Mouse (Mus musculus): Measurements from ENCODE around the gene Ovca2. TPM values are rescaled to one million over a fixed set of nuclear protein-coding genes. Genes with fewer than 3 reads are reported as not detected.
A peak's percentile ranks its signal among the peaks of the same experiment; 100 is the strongest.

Gene Ovca2
- polyA plus RNA-seq, 1 experiment from 2014 or later = 31.5 TPM

DNA sequence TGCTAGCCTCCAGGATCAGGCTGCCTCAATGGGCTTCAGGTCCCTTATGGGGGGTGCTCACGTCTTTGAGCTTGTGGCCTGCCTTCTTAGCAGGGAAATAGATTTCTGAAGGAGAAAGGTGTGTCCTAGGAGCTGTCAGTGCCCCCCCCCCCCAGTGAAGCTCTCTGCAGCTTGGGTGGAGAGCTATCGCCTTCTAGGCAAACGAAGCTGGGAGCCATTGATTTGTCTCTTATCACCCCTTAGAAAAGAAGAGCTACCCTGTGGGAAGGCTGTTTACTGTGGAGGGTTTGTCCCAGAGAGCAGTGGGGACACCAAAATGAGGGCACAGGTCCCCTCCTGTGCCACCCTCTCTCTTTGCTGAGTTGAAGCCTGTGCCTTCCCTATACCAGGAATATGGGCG, 31.5 kb upstream of the Ovca2 start:
- no peak for ATAC-seq (ENCODE audit: insufficient number of reproducible peaks, insufficient read depth, low FRiP score, low TSS enrichment)
- Histone ChIP-seq H3K9ac (no peak overlapping the region; the same call in 1 of the 2 replicates), H3K36me3 (no peaks in the 10 kb centered on the region), H3K4me1 (peaks cover 25% of the 10 kb centered on the region), H3K4me2 (replicated peaks) (no peak overlapping the region), H3K9me3 (no peaks in the 10 kb centered on the region), H3K27me3 (peaks cover 5% of the 10 kb centered on the region; the same call in 1 of the 2 replicates), H3K4me3 (no peak overlapping the region), H3K27ac (no peak overlapping the region)
- WGBS = 65% methylated on average over 4 of the region's 4 CpGs

- Histone ChIP-seq H3K4me1 (peaks cover 23% of the 10 kb centered on the region), H3K9me3 (no peaks in the 10 kb centered on the region), H3K4me2 (replicated peaks) (no peak overlapping the region), H3K9ac (no peak overlapping the region), H3K27ac (no peak overlapping the region), H3K4me3 (no peak overlapping the region), H3K27me3 (peaks cover 3% of the 10 kb centered on the region; the same call in 1 of the 2 replicates), H3K36me3 (no peaks in the 10 kb centered on the region)
- ATAC-seq (ENCODE audit: insufficient number of reproducible peaks, insufficient read depth, low FRiP score, low TSS enrichment) = no peak
- WGBS = 65% methylated on average over 4 of the region's 4 CpGs
Observed at GRCm38 (mm10) chr11:75209363-75209762, 30.7 kb upstream of the Ovca2 start.

DNA sequence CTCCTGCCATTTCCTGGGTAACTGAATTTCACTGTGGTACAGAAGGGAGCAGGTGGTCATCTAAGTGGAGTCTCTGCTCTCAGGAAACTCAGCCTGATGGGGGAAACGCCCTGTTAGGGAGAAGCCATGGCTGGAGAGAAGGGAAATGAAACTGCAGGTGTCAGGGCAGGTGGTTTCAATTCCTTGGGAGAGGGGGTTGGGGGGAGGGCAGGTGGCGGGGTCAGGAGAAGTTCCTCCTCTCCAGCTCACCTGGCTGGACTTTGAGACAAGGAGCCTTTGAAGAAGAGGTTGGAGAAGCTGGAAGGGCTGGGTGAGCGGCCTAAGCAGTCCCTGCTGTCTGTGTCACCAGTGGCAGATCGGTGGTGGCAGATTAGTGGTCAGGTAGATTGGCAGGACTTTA, 27.7 kb upstream of the Ovca2 start:
- peaks cover 12% of the 10 kb centered on the region for H3K4me1 ChIP-seq
- no peak overlapping the region for H3K4me2 ChIP-seq (replicated peaks)
- H3K9me3 ChIP-seq = no peaks in the 10 kb centered on the region
- no peak overlapping the region for H3K9ac ChIP-seq
- no peaks in the 10 kb centered on the region for H3K36me3 ChIP-seq
- H3K4me3 ChIP-seq = no peak overlapping the region
- 78% methylated on average over 4 of the region's 4 CpGs for WGBS
- no peak overlapping the region for H3K27ac ChIP-seq
- ATAC-seq (ENCODE audit: insufficient number of reproducible peaks, insufficient read depth, low FRiP score, low TSS enrichment) = no peak
- H3K27me3 ChIP-seq = no peaks in the 10 kb centered on the region

DNA sequence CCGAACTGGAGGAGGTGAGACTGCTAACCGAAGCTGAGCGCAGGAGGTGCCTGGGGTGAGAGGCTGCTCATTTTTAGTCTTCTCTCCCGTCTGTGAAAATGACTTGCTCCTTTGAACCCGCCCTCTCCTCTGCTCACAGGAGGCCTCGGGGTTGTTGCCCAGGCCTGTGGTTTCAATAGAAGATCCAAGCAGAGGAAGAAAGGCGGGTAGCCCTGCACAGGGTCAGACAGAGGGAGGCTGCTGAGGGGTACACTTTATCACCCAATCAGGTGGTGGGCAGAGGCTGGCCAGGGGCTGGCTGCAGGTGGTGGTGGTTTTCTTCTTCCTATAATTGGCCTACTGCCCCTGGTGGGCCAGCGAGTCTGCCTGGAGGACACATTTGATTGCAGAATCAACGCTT, 25.8 kb upstream of the Ovca2 start:
- ATAC-seq (ENCODE audit: insufficient number of reproducible peaks, insufficient read depth, low FRiP score, low TSS enrichment) = no peak
- H3K4me2 ChIP-seq (replicated peaks) = no peak overlapping the region

DNA sequence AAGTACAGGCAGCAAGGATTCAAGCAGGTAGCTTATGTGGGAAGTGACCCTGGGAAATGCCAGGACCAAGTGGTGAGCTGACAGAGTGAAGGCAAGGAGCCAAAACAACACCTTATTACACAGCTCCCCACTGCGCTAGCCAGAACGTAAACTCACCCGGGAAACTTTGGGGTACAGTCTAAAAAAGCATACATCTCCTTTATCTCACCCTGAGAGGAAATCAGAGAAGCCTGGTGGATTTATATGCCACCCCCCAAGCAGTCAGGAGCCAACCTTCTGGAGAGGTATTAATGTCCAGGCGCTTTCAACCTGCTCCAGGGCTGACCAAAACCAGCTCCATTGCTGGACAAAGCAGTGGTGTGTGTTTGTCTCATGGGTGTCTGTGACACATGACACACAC, 25.3 kb upstream of the Ovca2 start:
- ATAC-seq (ENCODE audit: insufficient number of reproducible peaks, insufficient read depth, low FRiP score, low TSS enrichment) = no peak
- Histone ChIP-seq H3K4me2 (replicated peaks) (no peak overlapping the region), H3K4me3 (no peak overlapping the region), H3K27ac (no peak overlapping the region), H3K27me3 (peaks cover 6% of the 10 kb centered on the region; the same call in 1 of the 2 replicates), H3K9ac (no peak overlapping the region), H3K4me1 (peaks cover 6% of the 10 kb centered on the region; the same call in 1 of the 2 replicates), H3K9me3 (no peaks in the 10 kb centered on the region), H3K36me3 (no peaks in the 10 kb centered on the region)
- WGBS = 80% methylated on average over 4 of the region's 4 CpGs

More for the DNA sequence above, 25.8 kb upstream of the Ovca2 start:
- H3K27me3 ChIP-seq = 0 out of 2 replicates have a peak, but pooled peaks cover 1% of the 10 kb centered on the region
- H3K9me3 ChIP-seq = no peaks in the 10 kb centered on the region
- no peak overlapping the region for H3K9ac ChIP-seq
- 36% methylated on average over 9 of the region's 9 CpGs for WGBS
- no peaks in the 10 kb centered on the region for H3K36me3 ChIP-seq
- H3K27ac ChIP-seq = no peak overlapping the region
- peaks cover 6% of the 10 kb centered on the region; the same call in 1 of the 2 replicates for H3K4me1 ChIP-seq
- no peak overlapping the region for H3K4me3 ChIP-seq

DNA sequence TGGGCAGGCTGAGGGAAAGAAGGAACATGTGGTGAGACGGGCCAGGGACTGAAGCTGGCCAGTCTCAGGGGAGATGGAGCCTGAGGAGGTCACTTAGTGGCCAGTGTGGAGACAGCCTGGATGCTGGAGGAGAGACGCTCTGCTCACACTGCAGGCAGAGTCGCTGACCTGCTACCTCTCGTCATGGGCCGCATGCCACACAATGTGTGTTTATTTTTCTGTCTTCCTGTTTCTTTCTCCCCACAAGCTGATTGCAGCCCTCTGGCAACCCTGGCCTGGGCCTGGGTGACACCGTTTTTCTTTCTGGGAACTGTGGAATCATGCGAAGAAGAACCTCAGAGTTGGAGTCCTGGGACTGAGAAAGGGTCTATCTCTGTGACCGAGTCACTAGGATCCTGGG, 23.1 kb upstream of the Ovca2 start:
- Histone ChIP-seq H3K27me3 (peaks cover 24% of the 10 kb centered on the region), H3K4me1 (peaks cover 6% of the 10 kb centered on the region; the same call in 1 of the 2 replicates), H3K36me3 (no peaks in the 10 kb centered on the region), H3K4me2 (replicated peaks) (no peak overlapping the region), H3K9ac (no peak overlapping the region), H3K27ac (no peak overlapping the region), H3K4me3 (no peak overlapping the region), H3K9me3 (no peaks in the 10 kb centered on the region)
- no peak for ATAC-seq (ENCODE audit: insufficient number of reproducible peaks, insufficient read depth, low FRiP score, low TSS enrichment)
- WGBS = 43% methylated on average over 8 of the region's 8 CpGs

- Histone ChIP-seq H3K9me3 (no peaks in the 10 kb centered on the region), H3K27me3 (peaks cover 32% of the 10 kb centered on the region), H3K36me3 (no peaks in the 10 kb centered on the region), H3K4me1 (peaks cover 6% of the 10 kb centered on the region), H3K4me2 (replicated peaks) (no peak overlapping the region), H3K9ac (no peak overlapping the region), H3K4me3 (no peak overlapping the region), H3K27ac (no peak overlapping the region)
- WGBS = 88% methylated on average over 12 of the region's 12 CpGs
- no peak for ATAC-seq (ENCODE audit: insufficient number of reproducible peaks, insufficient read depth, low FRiP score, low TSS enrichment)
Observed at GRCm38 (mm10) chr11:75200935-75201334, 22.3 kb upstream of the Ovca2 start.

DNA sequence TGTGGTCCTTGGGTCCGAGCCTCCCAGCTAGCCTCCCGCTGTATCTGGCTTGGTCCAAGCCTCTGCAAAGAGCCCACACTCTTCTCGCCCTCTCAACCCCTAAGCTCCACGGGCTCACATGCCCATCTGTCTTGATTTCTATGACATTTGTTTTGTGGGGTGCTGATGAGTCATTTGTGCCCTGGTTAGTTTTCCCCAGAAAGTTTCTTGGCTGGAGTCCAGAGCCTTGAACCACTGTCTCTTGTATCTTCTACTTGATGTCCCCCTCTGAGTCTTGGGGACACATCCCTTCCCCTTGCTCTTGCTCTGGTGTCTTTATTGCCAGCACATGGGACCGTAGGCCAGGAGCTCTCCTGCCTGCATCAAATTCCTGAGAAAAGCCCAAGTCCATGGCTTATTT, 21.3 kb upstream of the Ovca2 start:
- 86% methylated on average over 5 of the region's 5 CpGs for WGBS
- H3K27me3 ChIP-seq = peaks cover 42% of the 10 kb centered on the region

DNA sequence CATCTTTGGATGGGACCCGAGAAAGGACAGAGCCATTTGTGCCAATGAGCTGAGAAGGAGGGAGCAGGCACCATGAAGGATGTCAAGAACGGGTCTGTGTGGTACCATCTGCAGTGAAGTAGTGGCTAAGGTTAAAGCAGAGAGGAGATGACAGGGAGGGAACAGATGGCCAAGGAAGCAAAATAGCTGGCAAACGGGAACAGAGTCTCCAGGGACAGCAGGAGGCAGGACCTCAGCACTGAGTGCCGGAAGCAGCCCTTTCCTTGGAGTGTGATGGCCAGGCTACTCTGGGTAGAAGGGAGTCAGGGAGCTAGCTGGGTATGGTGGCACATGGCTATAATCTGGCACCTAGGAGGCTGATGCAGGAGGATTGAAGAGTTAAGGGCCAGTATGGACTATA, 20.2 kb upstream of the Ovca2 start:
- Histone ChIP-seq H3K4me3 (no peak overlapping the region), H3K9ac (no peak overlapping the region), H3K4me1 (peaks cover 24% of the 10 kb centered on the region), H3K9me3 (no peaks in the 10 kb centered on the region), H3K36me3 (no peaks in the 10 kb centered on the region), H3K4me2 (replicated peaks) (no peak overlapping the region), H3K27ac (no peak overlapping the region), H3K27me3 (peaks cover 54% of the 10 kb centered on the region)
- WGBS = 61% methylated on average over 4 of the region's 4 CpGs
- no peak for ATAC-seq (ENCODE audit: insufficient number of reproducible peaks, insufficient read depth, low FRiP score, low TSS enrichment)

More for the DNA sequence above, 21.3 kb upstream of the Ovca2 start:
- no peak overlapping the region for H3K27ac ChIP-seq
- peaks cover 13% of the 10 kb centered on the region for H3K4me1 ChIP-seq
- no peak overlapping the region for H3K9ac ChIP-seq
- H3K4me2 ChIP-seq (replicated peaks) = no peak overlapping the region
- no peak for ATAC-seq (ENCODE audit: insufficient number of reproducible peaks, insufficient read depth, low FRiP score, low TSS enrichment)
- H3K4me3 ChIP-seq = no peak overlapping the region
- no peaks in the 10 kb centered on the region for H3K36me3 ChIP-seq
- no peaks in the 10 kb centered on the region for H3K9me3 ChIP-seq

DNA sequence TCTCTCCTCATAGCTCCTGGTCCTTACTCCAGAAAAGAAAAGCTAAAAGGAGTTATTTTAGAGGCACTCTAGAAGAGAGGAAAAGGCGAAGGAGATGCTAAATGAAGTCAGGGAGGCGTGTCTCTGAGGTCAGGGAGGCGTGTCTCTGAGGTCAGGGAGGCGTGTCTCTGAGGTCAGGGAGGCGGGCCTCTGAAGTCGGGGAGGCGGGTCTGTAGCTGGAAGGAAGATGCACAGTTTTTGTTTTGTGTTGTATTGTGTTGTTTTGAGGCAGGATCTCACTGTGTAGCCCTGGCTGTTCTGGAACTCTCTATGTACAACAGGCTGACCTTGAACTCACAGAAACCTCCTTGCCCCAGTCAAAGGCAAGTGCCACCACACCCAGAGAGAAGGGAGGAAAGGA, 19.3 kb upstream of the Ovca2 start:
- peaks cover 27% of the 10 kb centered on the region for H3K4me1 ChIP-seq

GRCm38 (mm10) chr11:75196131-75196530, 17.5 kb upstream of the Ovca2 start:
- Histone ChIP-seq H3K36me3 (no peaks in the 10 kb centered on the region), H3K27me3 (peaks cover 78% of the 10 kb centered on the region), H3K4me2 (replicated peaks) (no peak overlapping the region), H3K4me1 (peaks cover 30% of the 10 kb centered on the region), H3K27ac (no peak overlapping the region), H3K9ac (no peak overlapping the region), H3K9me3 (no peaks in the 10 kb centered on the region), H3K4me3 (no peak overlapping the region)
- no peak for ATAC-seq (ENCODE audit: insufficient number of reproducible peaks, insufficient read depth, low FRiP score, low TSS enrichment)
- WGBS = 43% methylated on average over 6 of the region's 6 CpGs

More for the DNA sequence above, 19.3 kb upstream of the Ovca2 start:
- no peaks in the 10 kb centered on the region for H3K9me3 ChIP-seq
- H3K36me3 ChIP-seq = no peaks in the 10 kb centered on the region
- no peak for ATAC-seq (ENCODE audit: insufficient number of reproducible peaks, insufficient read depth, low FRiP score, low TSS enrichment)
- WGBS = 35% methylated on average over 7 of the region's 7 CpGs
- no peak overlapping the region for H3K4me2 ChIP-seq (replicated peaks)
- H3K27ac ChIP-seq = no peak overlapping the region
- no peak overlapping the region for H3K9ac ChIP-seq
- H3K27me3 ChIP-seq = peaks cover 62% of the 10 kb centered on the region
- H3K4me3 ChIP-seq = no peak overlapping the region

- no peaks in the 10 kb centered on the region for H3K36me3 ChIP-seq
- H3K4me1 ChIP-seq = peaks cover 37% of the 10 kb centered on the region
- peaks cover 80% of the 10 kb centered on the region for H3K27me3 ChIP-seq
- ATAC-seq (ENCODE audit: insufficient number of reproducible peaks, insufficient read depth, low FRiP score, low TSS enrichment) = no peak
- no peaks in the 10 kb centered on the region for H3K9me3 ChIP-seq
- peak overlapping the region; percentile 46 for H3K4me3 ChIP-seq
- H3K4me2 ChIP-seq (replicated peaks) = peak overlapping the region; percentile 80
- under 1% methylated on average over 39 of the region's 39 CpGs for WGBS
- H3K27ac ChIP-seq = no peak overlapping the region
- peak overlapping the region; percentile 41 for H3K9ac ChIP-seq
Observed at GRCm38 (mm10) chr11:75194850-75195461, 16.3 kb upstream of the Ovca2 start.
